Mouse (Mus musculus) embryonic fibroblast, embryonic 13.5 days (primary cell): ENCODE measurements around the gene Lpar3.

Source experiments
- CTCF ChIP-seq: IDR thresholded peaks from 2 replicates; pipeline ENCODE4 v1.5.1; 2011; ENCODE audit warnings: mild to moderate bottlenecking, control low read depth, low read length, moderate library complexity, borderline replicate concordance; ENCODE audit not compliant: insufficient read depth
- POLR2A ChIP-seq: IDR thresholded peaks from 2 replicates; pipeline ENCODE4 v1.6.1; 2011; ENCODE audit warnings: low read depth, mild to moderate bottlenecking, control low read depth, low read length, moderate library complexity

DNA sequence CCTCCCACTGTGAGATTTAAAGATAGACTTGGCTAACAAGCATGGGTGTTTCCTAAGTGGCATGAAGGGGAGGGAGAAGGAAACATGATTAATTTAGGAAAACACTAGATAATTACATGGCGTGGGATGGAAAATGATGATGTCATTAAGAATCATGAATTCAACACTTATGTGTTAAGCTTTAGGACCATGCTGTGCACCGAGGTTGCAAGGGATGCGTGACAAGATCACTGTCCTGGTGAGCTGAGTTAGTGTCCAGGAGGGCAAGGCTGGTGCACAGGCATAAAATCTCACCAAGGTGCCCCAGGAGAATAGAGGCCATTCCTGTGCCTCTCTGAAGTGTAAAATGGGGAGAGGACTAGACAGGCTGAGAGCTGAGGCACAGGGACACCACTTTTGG, 21.3 kb upstream of the Lpar3 start:
- TF ChIP-seq POLR2A = no peak
- TF ChIP-seq CTCF = no peak
